Mouse (Mus musculus) layer of hippocampus, postnatal 36 days (tissue): Measurements from ENCODE around the gene Fstl1. TPM values are rescaled to one million over a fixed set of nuclear protein-coding genes. Genes with fewer than 3 reads are reported as not detected.

Experiments used
- DNase-seq, 2 experiments: peaks; one replicate each; pipeline ENCODE4 v3.0.0; 2022
- total RNA-seq, 2 experiments: library from RNA; stranded (reverse); gene quantifications; 2 replicates each; pipeline ENCODE4 v1.2.3; 2021

Gene Fstl1
- total RNA-seq, 2 experiments from 2014 or later: 32.5 to 34.3 TPM

DNA sequence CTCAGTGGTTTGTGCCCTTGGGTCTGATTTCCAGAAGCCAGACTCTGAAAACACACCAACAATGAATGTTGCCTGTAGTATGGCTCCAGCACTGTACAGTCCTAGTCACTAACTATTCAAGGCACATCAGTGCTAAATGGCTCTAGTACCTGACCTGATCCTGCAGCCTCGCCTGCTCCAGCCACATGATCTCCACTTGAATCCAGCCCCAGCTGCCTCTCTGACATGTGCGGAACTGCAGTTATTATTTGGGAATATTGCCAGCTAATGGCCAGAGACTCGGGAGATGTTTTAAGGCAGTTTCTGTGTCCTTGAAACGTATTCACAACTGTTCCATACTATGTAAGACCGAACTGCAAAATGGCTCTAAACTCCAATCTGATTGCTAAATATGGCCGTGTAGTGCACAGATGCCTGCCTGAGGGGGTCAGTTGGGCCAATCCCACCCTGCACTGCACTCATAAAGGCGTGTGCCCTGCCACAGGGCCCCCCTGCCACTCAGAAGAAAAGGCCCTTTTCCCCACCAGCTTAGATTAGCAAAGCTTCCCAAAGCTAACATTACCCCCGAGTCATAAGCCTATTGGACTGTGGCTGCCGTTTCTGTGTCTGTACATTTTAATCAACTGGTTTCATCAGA is 11.0 kb downstream of the Fstl1 start:
- DNase-seq: no peak

- peak in 1 of 2 experiments; percentile 38 for DNase-seq
Observed at GRCm38 (mm10) chr16:37788367-37789014, 11.8 kb downstream of the Fstl1 start.

- no peak for DNase-seq
Observed at GRCm38 (mm10) chr16:37789015-37789381, 12.3 kb downstream of the Fstl1 start.

GRCm38 (mm10) chr16:37789394-37789920 is 12.8 kb downstream of the Fstl1 start:
- DNase-seq: no peak

- no peak for DNase-seq
Observed at GRCm38 (mm10) chr16:37790008-37790780, 13.5 kb downstream of the Fstl1 start.

DNA sequence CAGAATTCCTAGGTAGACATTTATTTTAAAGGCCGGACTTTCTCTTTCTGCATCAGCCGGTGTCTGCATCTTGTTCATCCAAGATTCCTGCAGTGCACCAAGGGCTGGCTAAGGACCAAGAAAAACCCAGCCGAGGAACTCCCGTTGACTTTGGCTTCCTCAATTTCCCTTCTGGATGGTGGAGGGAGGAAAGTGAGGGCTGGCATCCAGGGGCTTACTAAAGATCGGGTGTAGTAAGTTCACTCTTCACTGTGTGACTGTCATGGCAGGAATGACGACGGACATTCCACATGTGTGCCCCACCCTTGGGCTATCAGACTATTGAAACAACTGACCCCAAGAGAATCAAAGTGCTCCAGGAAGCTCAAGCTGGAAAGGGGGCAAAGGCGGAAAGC is 14.1 kb downstream of the Fstl1 start:
- DNase-seq: no peak

DNA sequence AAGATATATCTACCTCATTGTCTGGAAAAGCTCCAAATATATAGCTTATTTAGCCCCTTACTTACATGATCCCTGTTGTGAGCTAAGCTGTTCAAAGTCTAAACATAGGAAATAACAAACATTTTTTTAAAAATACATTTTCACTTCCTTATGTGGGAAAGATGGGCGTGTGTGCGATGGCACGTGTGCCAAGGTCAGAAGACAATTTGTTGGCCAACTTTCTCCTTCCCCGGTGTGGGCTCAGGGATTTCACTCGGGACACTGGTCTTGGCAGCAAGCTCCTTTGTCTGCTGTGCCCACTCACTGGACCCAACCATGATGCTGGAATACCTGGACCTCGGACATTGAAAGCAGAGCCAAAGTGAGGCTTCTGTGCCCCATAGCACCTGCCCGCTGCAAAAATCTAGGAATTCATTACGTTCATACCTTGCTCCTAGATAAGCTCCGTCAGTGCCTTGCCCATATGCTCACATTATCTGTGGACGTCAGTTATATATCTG is 19.0 kb downstream of the Fstl1 start:
- no peak for DNase-seq

DNA sequence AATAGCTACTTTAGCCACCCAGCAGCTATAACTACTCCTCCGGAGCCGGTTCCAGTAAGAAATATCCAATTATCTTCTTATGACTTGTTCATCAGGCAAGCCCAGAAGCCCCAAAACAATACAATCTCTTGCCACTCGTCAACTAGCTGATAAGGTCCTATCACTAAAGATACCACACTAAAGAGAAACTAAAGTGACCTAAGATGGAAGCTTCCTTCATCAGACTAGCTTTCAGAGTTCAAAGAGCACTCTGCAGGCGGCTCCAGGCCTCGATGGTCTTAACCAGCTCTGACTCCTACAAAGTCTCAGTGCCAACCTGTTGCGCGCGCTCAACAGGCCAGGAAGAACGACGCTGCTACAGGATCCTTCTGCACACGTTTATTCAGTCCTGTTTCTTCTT is 19.6 kb downstream of the Fstl1 start:
- DNase-seq: no peak

DNA sequence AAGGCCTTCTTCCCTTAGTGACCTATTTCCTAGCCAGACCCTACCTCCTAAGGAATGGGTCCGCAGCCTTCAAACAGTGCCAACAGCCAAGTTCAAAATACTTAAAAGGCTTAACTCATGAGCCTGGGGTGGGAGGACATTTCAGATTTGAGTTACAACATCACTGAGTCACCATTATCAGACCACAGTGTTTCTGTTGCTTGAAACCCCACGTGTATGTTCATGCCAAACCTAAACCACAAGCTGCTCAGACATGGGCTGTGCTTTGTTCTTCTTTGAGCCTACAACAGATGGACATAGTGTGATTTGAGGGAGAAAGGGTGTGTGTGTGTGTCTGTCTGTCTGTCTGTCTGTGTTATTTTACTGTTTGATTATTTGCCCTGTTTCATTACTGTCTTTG is 24.4 kb downstream of the Fstl1 start:
- DNase-seq: no peak

DNA sequence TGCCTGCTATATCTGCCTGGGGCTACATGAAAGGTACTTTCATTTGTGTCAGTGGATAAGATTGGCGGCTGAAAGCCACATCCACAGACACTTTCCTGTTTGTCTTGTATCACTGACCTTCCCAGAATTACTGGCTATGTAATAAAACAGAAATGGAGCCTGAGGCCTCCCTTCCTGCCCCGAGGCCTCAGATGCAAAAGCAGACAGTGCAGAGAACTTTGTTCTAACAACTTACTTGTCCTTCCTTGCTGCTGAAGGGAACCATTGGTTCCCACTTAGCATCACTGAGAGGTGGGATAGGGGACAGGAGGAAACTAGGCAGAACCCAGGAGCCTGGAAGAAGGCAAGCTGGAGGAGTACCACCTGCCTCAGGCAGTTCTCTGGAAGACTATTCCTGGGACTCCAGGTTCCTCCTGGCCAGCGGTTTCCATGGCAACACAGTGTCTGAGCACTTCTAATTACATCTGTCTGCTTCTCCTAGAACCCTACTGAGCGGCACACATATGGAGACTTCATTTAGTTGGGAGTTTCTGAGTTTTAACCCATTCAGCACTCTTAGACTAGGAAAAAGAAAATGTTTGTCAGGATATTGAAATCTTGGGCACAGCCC is 26.1 kb downstream of the Fstl1 start:
- DNase-seq: no peak

- no peak for DNase-seq
Observed at GRCm38 (mm10) chr16:37803387-37803950, 26.8 kb downstream of the Fstl1 start.

GRCm38 (mm10) chr16:37805746-37806495 is 29.2 kb downstream of the Fstl1 start:
- DNase-seq: no peak

DNA sequence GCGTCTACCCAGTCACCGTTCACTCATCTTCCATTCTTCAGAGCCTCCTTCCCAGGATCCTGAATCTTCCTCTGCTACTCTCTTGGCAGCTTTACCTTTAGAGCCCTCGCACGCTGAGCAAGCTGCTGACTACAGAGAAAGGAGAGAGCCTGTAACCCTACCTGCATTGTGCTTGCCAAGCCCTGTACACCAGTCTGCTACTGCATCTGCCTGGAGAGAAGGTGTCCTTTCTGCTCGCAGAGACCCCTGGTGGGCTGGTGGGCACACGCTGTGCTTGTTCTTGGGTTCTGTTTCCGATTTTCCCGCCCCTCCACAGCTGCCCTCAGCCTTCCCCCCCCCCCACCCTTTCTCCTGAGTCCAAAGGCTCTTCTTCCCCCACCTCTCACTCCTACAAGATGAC is 30.6 kb downstream of the Fstl1 start:
- no peak for DNase-seq

- DNase-seq: no peak
Observed at GRCm38 (mm10) chr16:37808866-37809622, 32.4 kb downstream of the Fstl1 start.

- no peak for DNase-seq
Observed at GRCm38 (mm10) chr16:37809623-37809992, 32.9 kb downstream of the Fstl1 start.

GRCm38 (mm10) chr16:37811874-37812273 is 35.2 kb downstream of the Fstl1 start:
- DNase-seq: no peak

- DNase-seq: peak; percentile 61 to 65
Observed at GRCm38 (mm10) chr16:37812474-37812886, 35.8 kb downstream of the Fstl1 start.

DNA sequence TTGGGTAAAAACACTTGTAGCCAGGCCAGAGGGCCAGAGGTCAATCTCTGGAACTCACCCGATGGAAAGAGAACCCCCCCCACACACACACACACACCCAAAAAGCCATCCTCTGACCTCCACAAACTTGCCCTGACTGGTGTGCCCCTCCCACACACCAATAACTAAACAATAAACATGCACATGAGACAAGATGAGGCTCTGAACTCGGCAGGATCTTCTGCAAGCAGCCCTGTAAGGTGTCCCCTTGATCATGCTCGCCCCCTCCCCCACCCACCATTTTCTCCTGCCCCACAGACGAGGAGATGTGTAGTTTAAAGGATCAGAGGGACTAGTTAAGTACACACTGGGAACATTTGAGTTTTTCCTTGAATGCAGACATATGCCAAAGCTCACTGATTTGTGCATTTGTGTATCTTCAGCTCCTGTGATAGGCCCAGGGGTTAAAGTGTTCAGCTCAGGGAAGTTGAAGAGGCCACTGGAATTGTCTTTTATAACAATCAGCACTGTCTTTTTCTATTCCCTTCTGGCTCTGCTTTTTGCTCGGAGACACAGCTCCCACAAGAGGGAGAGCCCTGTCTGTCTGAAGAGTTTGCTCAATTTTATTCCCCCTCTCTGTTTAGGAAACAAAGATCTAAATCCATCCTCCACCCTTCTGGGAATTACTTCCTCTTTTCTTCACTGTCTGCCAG is 37.2 kb downstream of the Fstl1 start:
- no peak for DNase-seq

DNA sequence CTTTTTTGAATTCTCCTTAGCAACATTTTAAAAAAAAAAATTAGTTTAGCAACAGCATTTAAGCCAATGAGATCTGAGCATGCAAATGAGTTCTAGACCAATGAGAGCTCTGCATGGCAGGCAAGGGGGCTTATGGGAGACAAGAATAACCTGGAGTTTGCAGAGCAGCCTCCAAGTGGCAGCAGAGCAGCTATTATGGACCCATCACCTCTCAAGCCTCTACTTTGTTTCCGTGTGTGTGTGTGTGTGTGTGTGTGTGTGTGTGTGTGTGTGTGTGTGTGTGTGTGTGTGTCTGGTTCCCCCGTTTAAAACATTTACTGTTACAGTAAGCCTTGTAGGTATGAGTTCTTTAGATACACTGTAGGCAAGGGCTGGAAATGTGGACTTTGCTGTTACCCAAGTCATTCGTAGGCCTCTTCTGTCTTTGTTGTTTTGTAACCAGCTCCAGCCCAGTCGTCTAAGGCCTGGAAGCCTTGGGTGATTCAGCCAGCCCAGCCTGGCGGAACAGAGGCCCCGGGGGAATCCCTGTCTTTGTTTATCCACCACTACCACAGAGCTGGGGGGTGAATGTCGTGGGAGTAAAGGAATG is 37.8 kb downstream of the Fstl1 start:
- peak; percentile 46 to 57 for DNase-seq

DNA sequence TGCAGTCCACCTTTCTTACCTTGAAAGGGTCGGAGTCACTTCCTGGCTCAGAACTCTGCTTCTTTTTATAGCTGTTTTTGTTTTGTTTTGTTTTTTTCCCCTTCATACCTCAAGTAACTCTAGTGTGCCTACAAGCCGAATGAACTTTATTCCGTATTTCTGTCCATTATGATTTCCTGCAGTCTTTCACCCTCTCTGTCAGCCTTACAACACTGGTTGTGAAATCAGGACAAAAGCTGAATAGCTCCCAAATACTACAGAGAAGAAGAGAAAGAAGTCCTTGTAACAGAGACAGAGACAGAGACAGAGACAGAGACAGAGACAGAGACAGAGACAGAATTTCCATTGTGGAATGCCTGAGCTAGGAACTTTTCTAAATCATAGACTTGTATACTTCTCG is 41.3 kb downstream of the Fstl1 start:
- DNase-seq: no peak
